Mouse (Mus musculus) heart, postnatal 0 days (tissue): ENCODE measurements at regions not wholly inside any gene's neighbourhood (a gene's known extent, or its start where the extent isn't known, plus 50 kb on each side); places are given as distances from the start of the nearest gene placed in this dataset.

Experiments used
- CTCF ChIP-seq: IDR thresholded peaks from 2 replicates; pipeline ENCODE4 v1.5.1; 2016; ENCODE audit warnings: antibody characterized with exemption, control low read depth, low read depth
- EP300 ChIP-seq: IDR thresholded peaks from 2 replicates; pipeline ENCODE4 v1.6.1; 2016; ENCODE audit warnings: antibody characterized with exemption, low read depth

DNA sequence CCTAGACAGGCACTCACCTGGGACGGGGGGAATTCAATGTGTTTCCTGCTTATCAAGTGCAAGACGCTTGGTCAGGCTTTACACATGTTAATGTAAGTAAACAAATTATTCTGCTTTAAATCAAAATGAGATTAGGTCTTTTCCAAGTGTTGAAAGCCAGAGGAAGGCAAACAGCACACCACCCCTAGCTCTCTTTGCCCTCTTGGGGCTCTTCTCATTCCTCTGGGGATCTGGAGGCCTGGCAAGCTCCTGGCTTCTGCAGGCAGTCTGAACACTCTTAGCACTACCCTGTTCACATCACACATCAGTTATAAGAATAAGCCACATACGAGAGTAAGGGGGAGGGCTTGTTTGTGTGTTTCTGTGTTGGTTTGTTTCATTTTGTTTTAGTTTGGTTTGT, 142.8 kb upstream of the Hes1 start:
- TF ChIP-seq EP300 (no peak), CTCF (no peak)
